25 mouse cellular contexts compared by ENCODE assay signal in the genomic region with DNA sequence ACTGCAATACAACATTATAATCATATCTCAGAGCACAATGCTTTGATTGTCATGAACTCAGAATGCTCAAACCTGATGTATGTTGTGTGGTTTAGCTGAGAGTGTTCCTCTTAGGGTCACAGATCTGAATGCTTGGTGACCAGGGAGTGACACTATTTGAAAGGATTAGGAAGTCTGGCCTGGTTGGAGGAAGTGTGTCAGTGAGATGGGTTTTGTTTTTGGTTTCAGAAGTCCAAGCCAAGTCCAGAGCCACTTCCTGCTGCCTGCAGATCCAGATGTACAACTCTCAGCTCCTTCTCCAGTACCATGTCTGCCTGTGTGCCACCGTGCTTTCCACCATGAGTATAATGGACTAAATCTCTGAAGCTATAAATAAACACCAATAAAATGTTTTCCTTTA.
"Had no signal": no experiment of that assay in that cellular context is flagged by ENCODE, and none has a peak within 500 bp of the region (broad histone marks: within the 10 kb centered on the region; RNA-seq: fewer than 3 reads in every experiment).

No protein-coding gene starts in this region.

- H3K4me3 ChIP-seq: heart, adult 2 months; heart, embryonic 12.5 days; hindbrain, embryonic 10.5 days; hindbrain, embryonic 12.5 days; intestine, embryonic 15.5 days; limb, embryonic 13.5 days; limb, embryonic 15.5 days; liver, embryonic 12.5 days had no signal

- H3K27me3 ChIP-seq: heart, embryonic 12.5 days; hindbrain, embryonic 12.5 days; intestine, embryonic 15.5 days; limb, embryonic 13.5 days; limb, embryonic 15.5 days; liver, embryonic 12.5 days had no signal

- H3K27ac ChIP-seq: heart, adult 2 months; hindbrain, embryonic 10.5 days; hindbrain, embryonic 12.5 days; hindbrain, embryonic 14.5 days; intestine, embryonic 15.5 days; limb, embryonic 13.5 days; limb, embryonic 15.5 days; liver, embryonic 12.5 days; liver, embryonic 14.5 days had no signal

- H3K4me1 ChIP-seq: hindbrain, embryonic 10.5 days; hindbrain, embryonic 12.5 days; intestine, embryonic 15.5 days; limb, embryonic 15.5 days; liver, embryonic 12.5 days had no signal

- DNase-seq: gastrocnemius, postnatal 14 days; gastrocnemius, postnatal 36 days; heart, adult 2 months; heart, postnatal 10 days; heart, postnatal 4 days; kidney, adult 18-20 months; kidney, adult 8-10 months; kidney, postnatal 14 days; kidney, postnatal 36 days; layer of hippocampus, adult 9-11 months; layer of hippocampus, postnatal 36 days; left cerebral cortex, postnatal 4 days; lung, adult 18-20 months had no signal

- H3K9me3 ChIP-seq: heart, embryonic 12.5 days; hindbrain, embryonic 10.5 days; hindbrain, embryonic 12.5 days; intestine, embryonic 15.5 days; limb, embryonic 15.5 days; liver, embryonic 12.5 days had no signal

- ATAC-seq: hindbrain, embryonic 16.5 days; inflammation-experienced regulatory T-cells, adult 6 months; intestine, embryonic 15.5 days; intestine, postnatal 0 days; liver, embryonic 12.5 days had no signal

- H3K36me3 ChIP-seq: heart, embryonic 12.5 days; hindbrain, embryonic 10.5 days; hindbrain, embryonic 12.5 days; intestine, embryonic 15.5 days; limb, embryonic 13.5 days; limb, embryonic 15.5 days; liver, embryonic 12.5 days had no signal
